Mouse (Mus musculus) hindbrain, postnatal 0 days (tissue): ENCODE measurements at regions not wholly inside any gene's neighbourhood (a gene's known extent, or its start where the extent isn't known, plus 50 kb on each side); places are given as distances from the start of the nearest gene placed in this dataset.

Source experiments
- ATAC-seq: fragments of 200-750 bp; cut with Nextera tagmentation; 2 replicates; pipeline ENCODE4 v1.8.0; 2017; ENCODE audit warnings: mild to moderate bottlenecking, moderate TSS enrichment, moderate library complexity
- DNase-seq: peaks from one replicate; pipeline ENCODE4 v3.0.0-alpha.2; 2015; ENCODE audit warnings: low spot score
- H3K27ac ChIP-seq: fragments of 300-500 bp; sonication (generic); 2 replicates; pipeline ENCODE4 v1.5.1; 2014; ENCODE audit warnings: mild to moderate bottlenecking
- H3K27me3 ChIP-seq: fragments of 300-500 bp; sonication (generic); 2 replicates; pipeline ENCODE4 v1.6.1; 2014; ENCODE audit warnings: low read length, mixed read lengths; ENCODE audit not compliant: insufficient read depth
- H3K36me3 ChIP-seq: fragments of 300-500 bp; sonication (generic); 2 replicates; pipeline ENCODE4 v1.6.1; 2014; ENCODE audit warnings: low read length, mixed read lengths; ENCODE audit not compliant: insufficient read depth
- H3K4me1 ChIP-seq: fragments of 300-500 bp; sonication (generic); 2 replicates; pipeline ENCODE4 v1.6.1; 2014; ENCODE audit warnings: antibody characterized with exemption, low read length, mixed read lengths; ENCODE audit not compliant: insufficient read depth
- H3K4me2 ChIP-seq: fragments of 300-500 bp; sonication (generic); 2 replicates; pipeline ENCODE4 v1.6.1; 2014; ENCODE audit warnings: low read depth, mild to moderate bottlenecking, low read length, moderate library complexity, mixed read lengths
- H3K4me3 ChIP-seq: fragments of 300-500 bp; sonication (generic); 2 replicates; pipeline ENCODE4 v1.5.1; 2014; ENCODE audit warnings: low read length
- H3K9ac ChIP-seq: fragments of 300-500 bp; sonication (generic); replicated peaks from 2 replicates; pipeline ENCODE4 v1.6.1; 2014; ENCODE audit warnings: mild to moderate bottlenecking, low read length, moderate library complexity, mixed read lengths
- H3K9me3 ChIP-seq: fragments of 300-500 bp; sonication (generic); 2 replicates; pipeline ENCODE4 v1.6.1; 2016; ENCODE audit warnings: low read length, mixed read lengths
- CTCF ChIP-seq: IDR thresholded peaks from 2 replicates; pipeline ENCODE4 v1.5.1; 2016; ENCODE audit warnings: antibody characterized with exemption, control low read depth, low read depth
- WGBS: fragments of 180-500 bp; shearing (Covaris S2); extraction: QIAGEN DNeasy Blood & Tissue Kit; methylation state at CpG from one replicate; pipeline ENCODE4 v1.1.7; 2014; 5-methylcytosine and 5-hydroxymethylcytosine counted together

GRCm38 (mm10) chr5:80178723-80179122, 841.2 kb upstream of the Adgrl3 start:
- DNase-seq (peak; percentile 1), ATAC-seq (no peak)
- no peak overlapping the region for H3K27ac ChIP-seq
- TF ChIP-seq CTCF = no peak
- no peaks in the 10 kb centered on the region for H3K4me1 ChIP-seq
- no peak overlapping the region for H3K4me2 ChIP-seq
- H3K4me3 ChIP-seq = no peak overlapping the region
- H3K36me3 ChIP-seq = no peaks in the 10 kb centered on the region
- H3K9ac ChIP-seq = no peak overlapping the region
- no peaks in the 10 kb centered on the region for H3K27me3 ChIP-seq
- 46% methylated on average over 3 of the region's 3 CpGs for WGBS
- H3K9me3 ChIP-seq = no peaks in the 10 kb centered on the region

GRCm38 (mm10) chr5:80180280-80180679, 839.7 kb upstream of the Adgrl3 start:
- ATAC-seq (no peak), DNase-seq (no peak)
- H3K4me3 ChIP-seq = no peak overlapping the region
- H3K36me3 ChIP-seq = no peaks in the 10 kb centered on the region
- TF ChIP-seq CTCF = no peak
- WGBS = 50% methylated on average over 2 of the region's 2 CpGs
- no peak overlapping the region for H3K27ac ChIP-seq
- H3K9me3 ChIP-seq = no peaks in the 10 kb centered on the region
- no peak overlapping the region for H3K9ac ChIP-seq
- no peak overlapping the region for H3K4me2 ChIP-seq
- H3K4me1 ChIP-seq = no peaks in the 10 kb centered on the region
- H3K27me3 ChIP-seq = no peaks in the 10 kb centered on the region

GRCm38 (mm10) chr5:80192418-80192817, 827.5 kb upstream of the Adgrl3 start:
- Histone ChIP-seq H3K9ac (no peak overlapping the region), H3K27ac (no peak overlapping the region), H3K9me3 (no peaks in the 10 kb centered on the region), H3K4me2 (no peak overlapping the region), H3K4me3 (no peak overlapping the region), H3K27me3 (no peaks in the 10 kb centered on the region), H3K4me1 (no peaks in the 10 kb centered on the region), H3K36me3 (no peaks in the 10 kb centered on the region)
- ATAC-seq = no peak
- DNase-seq = peak; percentile 12
- WGBS = 67% methylated on average over 3 of the region's 3 CpGs
- TF ChIP-seq CTCF = no peak

GRCm38 (mm10) chr5:80199626-80200025, 820.3 kb upstream of the Adgrl3 start:
- no peak for TF ChIP-seq CTCF
- Histone ChIP-seq H3K4me1 (no peaks in the 10 kb centered on the region), H3K9me3 (no peaks in the 10 kb centered on the region), H3K4me2 (no peak overlapping the region), H3K4me3 (no peak overlapping the region), H3K9ac (no peak overlapping the region), H3K36me3 (no peaks in the 10 kb centered on the region), H3K27me3 (no peaks in the 10 kb centered on the region), H3K27ac (no peak overlapping the region)
- DNase-seq = no peak
- no peak for ATAC-seq

DNA sequence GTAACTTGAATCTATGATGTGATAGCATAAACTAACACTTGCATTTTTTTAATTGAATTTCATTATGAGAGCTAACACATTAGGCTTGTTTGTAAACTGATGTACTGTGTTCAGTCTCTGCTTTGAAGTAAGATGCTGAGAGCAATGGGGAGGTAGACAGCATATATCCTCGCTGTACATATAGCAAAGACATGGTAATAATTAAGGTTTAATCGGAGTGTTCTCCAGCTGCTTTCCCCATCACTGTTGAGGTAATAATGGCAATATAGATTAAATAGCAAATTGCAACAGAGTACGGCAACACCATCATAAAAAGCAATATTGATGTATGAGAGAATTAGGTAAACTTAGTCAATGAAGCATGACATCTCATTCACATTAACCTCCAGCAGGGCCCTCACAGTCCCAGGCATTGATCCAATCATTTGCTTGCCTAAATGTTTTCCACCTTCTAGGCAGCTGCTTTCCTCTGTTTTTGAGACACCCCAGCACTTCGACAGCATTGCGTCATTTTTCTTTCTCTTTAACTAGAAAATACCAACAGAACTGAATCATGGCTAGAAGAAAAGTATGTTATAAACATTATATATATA, 771.3 kb upstream of the Adgrl3 start:
- Histone ChIP-seq H3K4me2 (no peak overlapping the region), H3K9ac (no peak overlapping the region), H3K36me3 (no peaks in the 10 kb centered on the region), H3K27ac (no peak overlapping the region), H3K4me1 (no peaks in the 10 kb centered on the region), H3K9me3 (no peaks in the 10 kb centered on the region), H3K4me3 (no peak overlapping the region), H3K27me3 (no peaks in the 10 kb centered on the region)
- no peak for ATAC-seq
- TF ChIP-seq CTCF = no peak
- DNase-seq = peak; percentile 24
- WGBS = 64% methylated on average over 5 of the region's 5 CpGs

GRCm38 (mm10) chr5:80251961-80252360, 768.0 kb upstream of the Adgrl3 start:
- WGBS = 73% methylated on average over 2 of the region's 2 CpGs

GRCm38 (mm10) chr5:80255046-80255445, 764.9 kb upstream of the Adgrl3 start:
- Histone ChIP-seq H3K27me3 (no peaks in the 10 kb centered on the region), H3K9me3 (no peaks in the 10 kb centered on the region), H3K36me3 (no peaks in the 10 kb centered on the region), H3K4me1 (no peaks in the 10 kb centered on the region), H3K9ac (no peak overlapping the region), H3K27ac (no peak overlapping the region), H3K4me2 (no peak overlapping the region), H3K4me3 (no peak overlapping the region)
- WGBS = 75% methylated on average over 9 of the region's 9 CpGs
- DNase-seq = peak; percentile 10
- ATAC-seq = no peak
- TF ChIP-seq CTCF = no peak

More at GRCm38 (mm10) chr5:80251961-80252360, 768.0 kb upstream of the Adgrl3 start:
- no peaks in the 10 kb centered on the region for H3K27me3 ChIP-seq
- no peaks in the 10 kb centered on the region for H3K36me3 ChIP-seq
- no peak for ATAC-seq
- H3K4me2 ChIP-seq = no peak overlapping the region
- H3K9me3 ChIP-seq = no peaks in the 10 kb centered on the region
- TF ChIP-seq CTCF = no peak
- no peak overlapping the region for H3K27ac ChIP-seq
- H3K4me1 ChIP-seq = no peaks in the 10 kb centered on the region
- H3K4me3 ChIP-seq = no peak overlapping the region
- H3K9ac ChIP-seq = no peak overlapping the region
- DNase-seq = peak; percentile 4
